Mouse (Mus musculus): Measurements from ENCODE around the gene Cldn7. TPM values are rescaled to one million over a fixed set of nuclear protein-coding genes. Genes with fewer than 3 reads are reported as not detected.

The Cldn7 gene
- polyA plus RNA-seq, 1 experiment from 2014 or later, result 13.1 TPM

DNA sequence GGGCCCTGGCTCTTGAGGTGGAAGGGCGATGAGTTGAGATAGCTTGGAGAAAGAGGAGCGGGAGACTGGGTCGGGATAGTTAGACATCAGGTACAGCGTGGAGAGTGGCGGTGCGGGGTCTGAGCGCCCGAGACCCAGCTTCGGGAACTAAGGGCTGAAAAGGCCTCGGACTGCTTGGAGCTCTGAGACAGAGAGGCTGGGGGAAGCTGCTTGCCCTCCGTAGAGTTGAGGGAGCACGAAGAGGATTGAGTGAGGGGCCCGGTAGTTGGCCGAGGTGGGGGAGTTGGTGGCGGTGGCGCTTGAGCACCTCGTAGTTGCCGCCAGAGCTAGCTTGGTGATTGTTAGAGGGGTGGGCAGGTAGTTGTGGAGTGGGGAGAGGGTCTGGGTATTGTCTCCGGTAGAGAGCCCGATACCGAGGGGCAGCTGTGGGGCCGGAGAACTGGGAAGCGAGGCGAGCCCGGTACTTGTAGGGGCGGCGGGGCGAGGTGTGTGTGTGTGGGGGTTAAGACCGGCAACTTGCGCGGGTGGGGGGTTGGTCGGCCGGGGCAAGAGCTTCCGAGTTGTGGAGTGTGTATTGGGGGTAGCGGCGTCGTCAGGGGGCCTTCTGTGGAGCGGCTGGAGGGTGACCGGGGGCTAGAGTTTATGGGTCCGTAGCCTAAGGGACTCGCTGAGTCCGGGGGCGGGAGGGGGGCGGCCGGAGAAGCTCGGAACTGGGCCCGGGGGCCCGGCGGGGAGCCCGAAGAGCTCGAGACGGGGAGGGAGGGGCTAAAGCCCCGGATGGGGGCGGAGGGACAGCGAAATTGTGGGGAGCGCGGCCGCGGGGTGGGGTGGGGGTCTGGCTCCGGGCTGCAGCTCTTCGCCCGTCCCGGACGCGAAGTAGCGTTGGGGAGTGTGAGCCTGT is 31.8 kb downstream of the Cldn7 start:
- 1% methylated on average over 60 of the region's 66 CpGs for WGBS

DNA sequence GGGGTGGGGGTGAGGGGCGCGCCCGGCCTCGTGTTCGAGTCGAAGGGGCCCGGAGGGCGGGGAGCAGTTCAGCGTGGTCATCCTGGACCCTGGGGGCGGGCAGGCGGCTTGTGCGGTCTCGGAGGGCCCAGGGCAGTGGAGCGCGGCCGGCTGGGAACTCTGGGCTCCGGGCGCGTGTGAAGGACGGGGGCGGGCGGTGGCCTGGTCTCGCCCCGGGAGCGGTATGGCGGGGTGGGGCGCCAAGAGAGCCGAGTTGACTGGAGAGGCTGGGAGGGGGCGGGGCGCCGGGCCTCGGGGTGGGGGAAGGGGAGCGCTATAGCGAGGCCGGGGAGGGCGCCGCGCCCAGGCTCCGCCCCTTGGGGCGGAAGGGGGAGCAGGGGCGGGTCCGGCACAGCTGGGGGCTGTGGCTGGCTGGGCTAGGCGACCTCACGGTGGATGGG is 32.5 kb downstream of the Cldn7 start:
- Histone ChIP-seq H3K4me1 (peaks cover 52% of the 10 kb centered on the region), H3K4me3 (peak overlapping the region; percentile 90), H3K27me3 (no peaks in the 10 kb centered on the region), H3K9me3 (no peaks in the 10 kb centered on the region), H3K9ac (peak overlapping the region; percentile 93), H3K4me2 (peak overlapping the region; percentile 49), H3K36me3 (peaks cover 41% of the 10 kb centered on the region), H3K27ac (peak overlapping the region; percentile 99)
- under 1% methylated on average over 39 of the region's 44 CpGs for WGBS
- ATAC-seq (ENCODE audit: insufficient number of reproducible peaks, low FRiP score, low TSS enrichment, low read depth), result peak; percentile 49

More for the DNA sequence above, 31.8 kb downstream of the Cldn7 start:
- Histone ChIP-seq H3K27ac (peak overlapping the region; percentile 99), H3K27me3 (no peaks in the 10 kb centered on the region), H3K9ac (peak overlapping the region; percentile 93), H3K36me3 (peaks cover 38% of the 10 kb centered on the region), H3K4me3 (peak overlapping the region; percentile 90), H3K4me1 (peaks cover 45% of the 10 kb centered on the region), H3K9me3 (no peaks in the 10 kb centered on the region), H3K4me2 (peak overlapping the region; percentile 49)
- no peak; the same call in none of the 2 replicates for ATAC-seq (ENCODE audit: insufficient number of reproducible peaks, low FRiP score, low TSS enrichment, low read depth)

DNA sequence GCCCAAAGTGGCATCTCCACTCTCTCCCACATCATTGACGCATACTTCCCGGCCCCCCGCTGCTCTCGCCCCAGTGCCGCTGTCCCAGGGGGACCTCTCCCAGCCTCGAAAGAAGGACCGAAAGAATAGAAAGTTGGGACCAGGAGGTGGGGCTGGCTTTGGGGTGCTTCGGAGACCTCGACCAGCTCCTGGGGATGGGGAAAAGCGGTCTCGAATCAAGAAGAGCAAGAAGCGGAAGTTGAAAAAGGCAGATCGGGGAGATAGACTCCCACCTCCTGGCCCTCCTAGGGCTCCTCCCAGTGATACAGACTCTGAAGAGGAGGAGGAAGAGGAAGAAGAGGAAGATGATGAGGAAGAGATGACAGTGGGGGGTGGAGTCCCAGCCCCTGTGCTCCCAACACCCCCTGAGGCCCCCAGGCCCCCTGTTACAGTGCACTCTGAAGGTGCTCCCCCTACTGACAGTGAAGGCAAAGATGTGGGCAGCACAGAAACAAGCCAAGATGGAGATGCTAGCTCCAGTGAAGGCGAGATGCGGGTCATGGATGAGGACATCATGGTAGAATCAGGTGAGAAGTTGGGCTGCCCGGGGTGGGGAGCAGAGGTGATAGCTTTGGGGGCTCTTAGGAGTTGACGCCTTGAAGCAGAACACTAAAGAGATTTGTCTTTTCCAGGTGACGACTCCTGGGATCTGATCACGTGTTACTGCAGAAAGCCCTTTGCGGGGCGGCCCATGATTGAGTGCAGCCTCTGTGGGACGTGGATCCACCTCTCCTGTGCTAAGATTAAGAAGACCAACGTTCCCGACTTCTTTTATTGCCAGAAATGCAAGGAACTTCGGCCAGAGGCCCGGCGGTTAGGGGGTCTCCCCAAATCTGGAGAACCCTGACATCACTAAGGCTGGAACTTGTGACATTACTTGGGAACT is 34.2 kb downstream of the Cldn7 start:
- H3K4me3 ChIP-seq, result no peak overlapping the region
- ATAC-seq (ENCODE audit: insufficient number of reproducible peaks, low FRiP score, low TSS enrichment, low read depth), result no peak
- WGBS, result 88% methylated on average over 27 of the region's 27 CpGs
- H3K9ac ChIP-seq, result no peak overlapping the region
- H3K27me3 ChIP-seq, result no peaks in the 10 kb centered on the region
- H3K27ac ChIP-seq, result peak overlapping the region; percentile 98; the same call in 1 of the 2 replicates
- peaks cover 35% of the 10 kb centered on the region for H3K36me3 ChIP-seq
- no peak overlapping the region for H3K4me2 ChIP-seq
- peaks cover 54% of the 10 kb centered on the region for H3K4me1 ChIP-seq
- H3K9me3 ChIP-seq, result no peaks in the 10 kb centered on the region

DNA sequence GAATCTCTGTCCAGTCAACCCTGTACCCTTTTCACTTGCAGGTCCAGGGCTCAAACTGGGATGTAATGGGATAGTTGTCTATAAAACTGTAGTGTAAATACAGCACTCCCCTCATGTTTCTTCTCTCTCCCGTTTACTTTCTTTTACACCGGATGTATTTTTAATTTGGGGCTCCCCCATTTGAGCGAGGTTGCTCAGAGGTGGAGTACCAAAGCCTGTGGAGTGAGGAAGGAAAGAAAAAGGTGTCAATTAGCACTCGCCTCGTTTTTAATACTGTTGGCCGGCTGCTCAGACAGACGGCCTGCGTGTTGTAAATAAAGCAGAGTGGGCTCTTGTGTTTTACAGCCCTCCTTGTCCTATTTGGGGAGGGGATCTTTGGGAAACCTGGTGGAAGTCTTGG is 35.1 kb downstream of the Cldn7 start:
- H3K4me1 ChIP-seq, result peaks cover 57% of the 10 kb centered on the region
- H3K36me3 ChIP-seq, result peaks cover 30% of the 10 kb centered on the region
- no peak overlapping the region for H3K4me2 ChIP-seq
- H3K4me3 ChIP-seq, result peak overlapping the region; percentile 88; the same call in 1 of the 2 replicates
- H3K9me3 ChIP-seq, result no peaks in the 10 kb centered on the region
- ATAC-seq (ENCODE audit: insufficient number of reproducible peaks, low FRiP score, low TSS enrichment, low read depth), result no peak
- H3K27me3 ChIP-seq, result no peaks in the 10 kb centered on the region
- WGBS, result 70% methylated on average over 8 of the region's 8 CpGs
- peak overlapping the region; percentile 98 for H3K27ac ChIP-seq
- H3K9ac ChIP-seq, result no peak overlapping the region

DNA sequence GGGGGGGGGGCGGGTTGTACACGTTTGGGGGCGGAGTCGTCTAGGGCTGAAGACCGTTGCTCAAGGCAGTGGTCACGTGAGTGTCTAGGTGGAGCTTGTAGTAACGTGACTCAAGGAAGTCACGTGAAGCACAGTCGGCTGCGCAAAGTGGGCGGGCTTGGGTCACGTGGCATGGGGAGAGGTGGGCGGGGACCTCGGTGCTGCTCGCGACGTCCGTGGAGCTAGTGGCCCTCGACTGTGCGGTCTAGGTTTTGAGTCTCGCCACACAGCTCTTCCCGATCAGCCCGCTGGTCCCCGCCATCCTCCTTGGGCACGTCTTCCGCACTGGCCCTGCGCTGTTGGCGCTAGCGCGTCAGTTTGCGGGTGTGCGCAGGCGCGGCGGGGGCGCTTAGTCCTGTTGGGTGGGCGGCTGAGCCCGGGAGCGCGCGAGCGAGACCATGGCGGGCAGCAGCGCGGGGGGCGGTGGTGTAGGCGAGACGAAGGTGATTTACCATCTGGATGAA is 35.9 kb downstream of the Cldn7 start, which contains the start of gene Dvl2:
Gene Dvl2 (plus strand): TSS at position 200 of the 503 bp plus-strand sequence.
- Histone ChIP-seq H3K9ac (peak within 1 kb of the TSS; percentile 83), H3K4me2 (peak within 1 kb of the TSS; percentile 67), H3K4me1 (peaks cover 58% of the 10 kb centered on the region), H3K36me3 (peaks cover 36% of the 10 kb centered on the region), H3K27me3 (no peaks in the 10 kb centered on the region), H3K9me3 (no peaks in the 10 kb centered on the region), H3K4me3 (peak within 1 kb of the TSS; percentile 88), H3K27ac (peak within 1 kb of the TSS; percentile 98)
- peak; percentile 57 for ATAC-seq (ENCODE audit: insufficient number of reproducible peaks, low FRiP score, low TSS enrichment, low read depth)
- whole genome bisulfite sequencing, result under 1% methylated on average over 47 of the region's 48 CpGs

DNA sequence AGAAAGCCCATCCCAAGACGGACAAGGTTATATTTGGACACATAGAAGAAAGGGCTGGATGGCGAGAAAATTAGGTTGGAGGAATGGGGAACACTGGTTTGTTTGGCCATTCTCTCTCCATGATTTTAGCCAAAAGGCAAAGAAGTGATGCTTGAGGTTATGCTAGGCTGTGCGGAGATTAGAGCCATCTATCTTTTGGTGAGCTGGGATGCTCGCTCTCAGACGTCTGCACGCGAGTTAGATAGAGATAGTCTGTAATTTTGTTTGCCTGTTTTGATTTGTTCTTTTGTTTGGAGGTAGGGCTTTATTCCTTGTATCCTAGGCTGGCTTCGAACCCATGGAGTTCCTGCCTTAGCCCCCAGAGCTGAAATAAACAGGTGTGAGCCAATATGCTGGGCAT is 36.6 kb downstream of the Cldn7 start:
- WGBS, result 11% methylated on average over 8 of the region's 8 CpGs
- H3K36me3 ChIP-seq, result peaks cover 43% of the 10 kb centered on the region
- peaks cover 58% of the 10 kb centered on the region for H3K4me1 ChIP-seq
- H3K4me3 ChIP-seq, result peak overlapping the region; percentile 88
- H3K9me3 ChIP-seq, result no peaks in the 10 kb centered on the region
- H3K27ac ChIP-seq, result peak overlapping the region; percentile 98
- no peaks in the 10 kb centered on the region for H3K27me3 ChIP-seq
- H3K4me2 ChIP-seq, result peak overlapping the region; percentile 67
- peak overlapping the region; percentile 83 for H3K9ac ChIP-seq
- no peak for ATAC-seq (ENCODE audit: insufficient number of reproducible peaks, low FRiP score, low TSS enrichment, low read depth)

DNA sequence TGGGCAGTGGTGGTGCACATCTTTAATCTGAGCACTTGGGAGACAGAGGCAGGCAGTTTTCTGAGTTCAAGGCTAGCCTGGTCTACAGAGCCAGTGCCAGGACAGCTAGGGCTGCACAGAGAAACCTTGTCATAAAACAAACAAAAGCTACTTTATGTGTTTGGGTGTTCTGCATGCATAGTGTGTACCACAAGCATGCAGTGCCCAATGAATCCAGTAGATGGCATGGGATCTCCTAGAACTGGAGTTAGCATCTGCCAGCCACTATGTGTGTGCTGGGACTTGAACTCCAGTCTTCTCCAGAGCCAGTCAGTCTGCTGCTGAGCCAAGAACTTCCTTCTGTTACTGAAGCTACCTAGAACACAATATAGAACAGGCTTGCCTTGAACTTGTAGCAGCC is 37.3 kb downstream of the Cldn7 start:
- Histone ChIP-seq H3K27ac (no peak overlapping the region), H3K4me3 (peak overlapping the region; percentile 88), H3K27me3 (no peaks in the 10 kb centered on the region), H3K9ac (no peak overlapping the region), H3K36me3 (peaks cover 50% of the 10 kb centered on the region), H3K4me1 (peaks cover 58% of the 10 kb centered on the region), H3K9me3 (no peaks in the 10 kb centered on the region), H3K4me2 (peak overlapping the region; percentile 67)
- no peak for ATAC-seq (ENCODE audit: insufficient number of reproducible peaks, low FRiP score, low TSS enrichment, low read depth)

DNA sequence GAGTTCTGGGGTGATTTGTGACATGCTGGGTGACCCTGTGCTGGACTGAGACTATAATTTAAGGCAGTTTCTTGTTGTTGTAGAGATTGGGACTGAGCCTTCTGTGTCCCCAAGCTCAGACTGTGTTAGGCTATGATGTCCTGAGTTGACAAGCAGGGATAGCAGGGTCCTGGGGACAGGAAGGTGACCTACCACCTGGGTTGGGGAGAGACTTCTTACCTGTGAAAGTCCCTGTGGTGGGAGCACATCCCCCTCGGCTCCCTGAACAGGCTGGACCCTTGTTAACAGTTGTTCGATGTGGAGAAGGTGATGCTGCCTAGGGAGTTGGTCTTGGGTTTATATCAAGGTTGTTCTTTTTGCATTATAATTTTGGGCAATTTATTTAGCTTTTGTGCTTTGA is 37.9 kb downstream of the Cldn7 start:
- peaks cover 57% of the 10 kb centered on the region for H3K36me3 ChIP-seq
- peaks cover 53% of the 10 kb centered on the region for H3K4me1 ChIP-seq
- H3K4me2 ChIP-seq, result peak overlapping the region; percentile 67
- peak overlapping the region; percentile 88; the same call in 1 of the 2 replicates for H3K4me3 ChIP-seq
- H3K9me3 ChIP-seq, result no peaks in the 10 kb centered on the region
- no peak overlapping the region for H3K27ac ChIP-seq
- H3K27me3 ChIP-seq, result no peaks in the 10 kb centered on the region
- WGBS, result 90% methylated on average over 2 of the region's 2 CpGs
- ATAC-seq (ENCODE audit: insufficient number of reproducible peaks, low FRiP score, low TSS enrichment, low read depth), result no peak
- no peak overlapping the region for H3K9ac ChIP-seq

DNA sequence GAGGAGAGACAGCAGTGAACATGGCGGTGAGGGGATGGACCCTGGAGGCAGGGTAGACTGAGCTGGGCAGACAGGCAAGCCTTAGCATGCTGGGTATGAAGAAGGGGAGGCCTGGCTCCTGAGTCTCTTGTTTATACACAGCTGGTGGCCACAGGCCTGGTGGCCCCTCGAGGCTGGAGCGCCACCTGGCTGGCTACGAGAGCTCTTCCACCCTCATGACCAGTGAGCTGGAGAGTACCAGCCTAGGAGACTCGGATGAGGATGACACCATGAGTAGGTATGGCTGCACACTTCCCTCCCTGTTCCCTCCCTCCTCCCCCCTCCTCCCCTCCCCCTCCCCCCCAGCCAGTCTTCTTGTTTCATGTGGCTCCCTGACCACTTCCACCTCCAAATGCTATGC is 40.9 kb downstream of the Cldn7 start:
- no peak for ATAC-seq (ENCODE audit: insufficient number of reproducible peaks, low FRiP score, low TSS enrichment, low read depth)

DNA sequence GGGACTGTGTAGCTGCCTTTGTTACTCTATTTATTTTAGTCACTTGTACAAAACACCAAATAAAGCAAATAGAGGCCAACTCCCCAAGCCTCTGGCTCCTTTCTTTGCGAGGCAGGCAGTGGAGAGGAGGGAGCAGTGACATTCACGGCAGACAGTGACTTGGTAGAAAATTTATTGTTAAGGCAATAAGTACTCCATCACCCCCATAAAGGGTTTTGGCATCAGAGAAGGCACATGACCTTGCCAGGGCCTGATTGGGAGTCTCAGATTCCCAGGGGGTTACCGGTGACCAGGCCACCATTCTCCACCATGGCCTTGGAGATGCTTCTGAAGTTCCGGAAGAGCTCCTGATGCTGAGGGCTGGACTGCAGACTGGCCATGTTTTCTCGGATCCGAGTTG is 45.5 kb downstream of the Cldn7 start:
- no peak for ATAC-seq (ENCODE audit: insufficient number of reproducible peaks, low FRiP score, low TSS enrichment, low read depth)
- Histone ChIP-seq H3K27me3 (no peaks in the 10 kb centered on the region), H3K27ac (no peak overlapping the region), H3K4me2 (no peak overlapping the region), H3K4me3 (no peak overlapping the region), H3K9ac (no peak overlapping the region), H3K9me3 (no peaks in the 10 kb centered on the region), H3K4me1 (peaks cover 12% of the 10 kb centered on the region), H3K36me3 (peaks cover 91% of the 10 kb centered on the region)
- WGBS, result 92% methylated on average over 6 of the region's 6 CpGs

More for the DNA sequence above, 40.9 kb downstream of the Cldn7 start:
- no peaks in the 10 kb centered on the region for H3K27me3 ChIP-seq
- H3K9ac ChIP-seq, result no peak overlapping the region
- WGBS, result 59% methylated on average over 4 of the region's 5 CpGs
- H3K9me3 ChIP-seq, result no peaks in the 10 kb centered on the region
- peaks cover 67% of the 10 kb centered on the region for H3K36me3 ChIP-seq
- no peak overlapping the region for H3K4me3 ChIP-seq
- no peak overlapping the region for H3K27ac ChIP-seq
- peaks cover 33% of the 10 kb centered on the region for H3K4me1 ChIP-seq
- H3K4me2 ChIP-seq, result no peak overlapping the region

DNA sequence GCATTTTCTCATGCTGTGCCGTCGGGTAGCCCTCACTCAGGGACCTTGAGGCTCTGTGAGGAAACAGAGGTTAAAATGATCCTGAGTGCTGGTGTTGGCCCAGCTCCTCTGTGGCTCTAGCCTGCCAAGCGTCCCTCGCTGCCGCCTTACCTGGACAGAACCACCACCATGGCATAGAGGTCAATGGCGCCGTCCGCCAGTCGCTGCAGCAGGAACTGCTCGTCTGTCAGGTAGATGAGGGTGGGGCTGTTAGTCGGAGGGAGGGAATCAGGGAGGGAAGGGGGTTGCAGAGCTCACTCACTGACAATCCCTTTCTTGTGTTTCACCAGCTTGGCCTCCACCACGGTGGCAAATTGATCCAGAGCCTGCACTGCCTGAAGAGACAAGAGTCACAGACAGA is 46.0 kb downstream of the Cldn7 start:
- Histone ChIP-seq H3K9me3 (no peaks in the 10 kb centered on the region), H3K9ac (no peak overlapping the region), H3K4me1 (peaks cover 12% of the 10 kb centered on the region), H3K36me3 (peaks cover 86% of the 10 kb centered on the region), H3K4me2 (no peak overlapping the region), H3K27me3 (no peaks in the 10 kb centered on the region), H3K27ac (no peak overlapping the region), H3K4me3 (no peak overlapping the region)
- WGBS, result 88% methylated on average over 12 of the region's 12 CpGs
- ATAC-seq (ENCODE audit: insufficient number of reproducible peaks, low FRiP score, low TSS enrichment, low read depth), result no peak

Data from limb, embryonic 15.5 days (tissue).